Mouse (Mus musculus) CD4-positive naive resting alpha-beta T cell, adult 57 days (primary cell): ENCODE measurements around the gene Gm21783. TPM values are rescaled to one million over a fixed set of nuclear protein-coding genes. Genes with fewer than 3 reads are reported as not detected.

ENCODE experiments used
- total RNA-seq: library from RNA; stranded (reverse); gene quantifications from one replicate; pipeline ENCODE4 v1.2.4, GENCODE M21; 2023

Gm21783 gene
- total RNA-seq, result not detected

DNA sequence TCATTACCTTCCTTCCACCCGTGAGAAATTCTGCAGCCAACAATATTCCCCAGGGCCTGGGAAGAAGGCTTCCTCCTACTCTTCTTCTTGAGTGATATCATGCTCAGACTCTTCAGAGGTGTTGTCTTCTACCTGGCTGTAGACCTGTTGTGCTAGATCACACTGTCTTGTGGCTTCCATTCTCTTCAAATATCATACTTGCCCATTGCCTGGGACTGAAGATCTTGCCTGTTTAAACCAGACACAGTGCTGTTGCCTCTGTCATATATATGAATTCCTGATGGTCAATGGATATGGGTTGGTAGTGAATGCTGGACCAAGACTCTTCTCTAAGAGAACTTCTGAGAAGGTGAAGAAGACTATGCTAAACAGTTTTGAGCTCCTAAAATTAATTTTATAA lies at the start of gene Gm21783:
Gene Gm21783 (minus strand): TSS at position 101 of the 400 bp plus-strand sequence.

